Mouse (Mus musculus): Measurements from ENCODE around the gene Mrpl49.
A peak's percentile ranks its signal among the peaks of the same experiment; 100 is the strongest.

GRCm38 (mm10) chr19:6046294-6047153 lies 11.1 kb downstream of the Mrpl49 start, which contains the start of gene Syvn1:
- TF ChIP-seq CTCF (IDR thresholded peaks at IDR 0.05; ENCODE audit: extremely low read depth, insufficient read depth, insufficient read length, insufficient replicate concordance) (no peak), POLR2A (IDR thresholded peaks at IDR 0.05; ENCODE audit: low read depth, low read length) (peak; percentile 62)

Measured in spleen, adult 2 months (tissue).